Comparison of ENCODE assay signal across 8 mouse cellular contexts in genomic region chr6:72552171-72553078, GRCm38 (mm10). TPM values are rescaled to one million over a fixed set of nuclear protein-coding genes. Genes with fewer than 3 reads are reported as not detected.
DNase-seq lines count a peak whose midpoint lies in the region; ATAC-seq lines count a peak whose summit lies in the region.

No protein-coding gene starts in this region.

- intact Hi-C loops in left cerebral cortex, postnatal 4 days (cut with DNase I): no loop called here

- peak overlapping the region; percentile 55 for H3K9ac ChIP-seq in hindbrain, embryonic 14.5 days

- peak overlapping the region; percentile 73 for H3K4me2 ChIP-seq in hindbrain, embryonic 14.5 days (replicated peaks)

- H3K27me3 ChIP-seq in hindbrain, embryonic 14.5 days (ENCODE audit: control insufficient read depth, insufficient read depth, low read length): no peaks in the 10 kb centered on the region

- peak overlapping the region; percentile 72 for H3K27ac ChIP-seq in hindbrain, embryonic 14.5 days

- no peaks in the 10 kb centered on the region for H3K36me3 ChIP-seq in hindbrain, embryonic 14.5 days (replicated peaks; ENCODE audit: control insufficient read depth, insufficient read depth)

- DNase-seq in cerebellum, adult 8-10 months: peak; percentile 36
- DNase-seq in cerebellum, adult 11 months: no peak
- DNase-seq in c-Kit-positive CD71-negative TER-119-negative erythroid progenitor cells, embryonic 14.5 days (ENCODE audit: low read depth): peak; percentile 47
- DNase-seq in frontal cortex, postnatal 10 days (ENCODE audit: low spot score in 2 of 2): peak; percentile 34 to 45
- peak; percentile 61 for DNase-seq in hindbrain, embryonic 14.5 days (ENCODE audit: low spot score)
- DNase-seq in left cerebral cortex, postnatal 4 days: peak; percentile 39
- peak; percentile 79 for DNase-seq in mesoderm, embryonic 11.5 days (ENCODE audit: low read depth, low spot score)
- peak; percentile 41 for DNase-seq in right cerebral cortex, postnatal 4 days

- H3K4me1 ChIP-seq in hindbrain, embryonic 14.5 days (replicated peaks; ENCODE audit: control insufficient read depth, insufficient read depth, low read length): peaks cover 13% of the 10 kb centered on the region

- peak; percentile 79 for ATAC-seq in hindbrain, embryonic 14.5 days (ENCODE audit: low FRiP score)

- H3K9me3 ChIP-seq in hindbrain, embryonic 14.5 days (ENCODE audit: control insufficient read depth, low read length): no peaks in the 10 kb centered on the region

- 16% methylated on average over 27 of the region's 27 CpGs for WGBS in hindbrain, embryonic 14.5 days

- peak overlapping the region; percentile 31 for H3K4me3 ChIP-seq in hindbrain, embryonic 14.5 days (replicated peaks; ENCODE audit: low read length)

RNA-seq across cellular contexts. Expression of gene Capg, which starts 8.2 kb away (rescaled TPM):
- polyA plus RNA-seq in hindbrain, embryonic 14.5 days (2014; fragmentation: Nextera tagmentation; extraction: Ambion mirVana): 8.1 and 10.3 TPM in 2 replicates
- total RNA-seq in left cerebral cortex, postnatal 4 days (2021): 1 to 10 TPM; 2.1 to 3.4 TPM

RNA-seq across cellular contexts. Expression of gene Sh2d6, which starts 30.9 kb away (rescaled TPM):
- 0.24 and 0.82 TPM in 2 replicates for polyA plus RNA-seq in hindbrain, embryonic 14.5 days (2014; fragmentation: Nextera tagmentation; extraction: Ambion mirVana)
- total RNA-seq in left cerebral cortex, postnatal 4 days (2021): under 1 TPM; 0.36 to 0.68 TPM

RNA-seq across cellular contexts. Expression of gene Elmod3, which starts 45.8 kb away (rescaled TPM):
- 16.8 and 20.0 TPM in 2 replicates for polyA plus RNA-seq in hindbrain, embryonic 14.5 days (2014; fragmentation: Nextera tagmentation; extraction: Ambion mirVana)
- total RNA-seq in left cerebral cortex, postnatal 4 days (2021): 10 to 100 TPM; 11.9 to 12.1 TPM

RNA-seq across cellular contexts. Expression of gene Retsat, which starts 45.9 kb away (rescaled TPM):
- polyA plus RNA-seq in hindbrain, embryonic 14.5 days (2014; fragmentation: Nextera tagmentation; extraction: Ambion mirVana): 6.2 and 6.6 TPM in 2 replicates
- 10 to 100 TPM; 16.3 to 20.3 TPM for total RNA-seq in left cerebral cortex, postnatal 4 days (2021)
